Mouse (Mus musculus) hindbrain, embryonic 11.5 days (tissue): ENCODE data around the gene Rnf215. TPM values are rescaled to one million over a fixed set of nuclear protein-coding genes. Genes with fewer than 3 reads are reported as not detected.

Experiments
- ATAC-seq: fragments of 200-750 bp; cut with Nextera tagmentation; 2 replicates; pipeline ENCODE4 v1.8.0; 2017; ENCODE audit warnings: mild to moderate bottlenecking, moderate TSS enrichment, moderate library complexity; ENCODE audit not compliant: low FRiP score
- DNase-seq: peaks from one replicate; pipeline ENCODE4 v3.0.0-alpha.2; 2015; ENCODE audit warnings: low spot score
- H3K27ac ChIP-seq: fragments of 300-500 bp; sonication (generic); 2 replicates; pipeline ENCODE4 v1.5.1; 2014; ENCODE audit warnings: mild to moderate bottlenecking, low read depth, low read length
- H3K27me3 ChIP-seq: fragments of 300-500 bp; sonication (generic); 2 replicates; pipeline ENCODE4 v1.6.1; 2014; ENCODE audit warnings: mild to moderate bottlenecking, low read length, moderate library complexity, mixed read lengths; ENCODE audit not compliant: control insufficient read depth, insufficient read depth
- H3K36me3 ChIP-seq: fragments of 300-500 bp; sonication (generic); 2 replicates; pipeline ENCODE4 v1.6.1; 2014; ENCODE audit warnings: mild to moderate bottlenecking, low read length, moderate library complexity, mixed read lengths; ENCODE audit not compliant: control insufficient read depth, insufficient read depth
- H3K4me1 ChIP-seq: fragments of 300-500 bp; sonication (generic); replicated peaks from 2 replicates; pipeline ENCODE4 v1.6.1; 2014; ENCODE audit warnings: low read length, mixed read lengths; ENCODE audit not compliant: control insufficient read depth, insufficient read depth
- H3K4me2 ChIP-seq: fragments of 300-500 bp; sonication (generic); replicated peaks from 2 replicates; pipeline ENCODE4 v1.6.1; 2014; ENCODE audit warnings: mild to moderate bottlenecking, low read depth, low read length
- H3K4me3 ChIP-seq: fragments of 300-500 bp; sonication (generic); 2 replicates; pipeline ENCODE4 v1.5.1; 2014; ENCODE audit warnings: low read depth, low read length
- H3K9ac ChIP-seq: fragments of 300-500 bp; sonication (generic); 2 replicates; pipeline ENCODE4 v1.6.1; 2014; ENCODE audit warnings: low read depth, low read length
- H3K9me3 ChIP-seq: fragments of 300-500 bp; sonication (generic); 2 replicates; pipeline ENCODE4 v1.6.1; 2016; ENCODE audit warnings: low read length; ENCODE audit not compliant: control insufficient read depth
- WGBS: fragments of 180-500 bp; shearing (Covaris S2); extraction: QIAGEN DNeasy Blood & Tissue Kit; methylation state at CpG from one replicate; pipeline ENCODE4 v1.1.7; 2014; 5-methylcytosine and 5-hydroxymethylcytosine counted together
- polyA plus RNA-seq: library from polyadenylated mRNA; unstranded; fragments of >200 nt; fragmentation: Nextera tagmentation; extraction: Ambion mirVana; gene quantifications from 2 replicates; pipeline ENCODE4 v1.2.1, GENCODE M21; 2014

Gene Rnf215
- 24.8 and 31.8 TPM in 2 replicates for polyA plus RNA-seq

- Histone ChIP-seq H3K9ac (peak within 1 kb of the TSS; percentile 79), H3K27ac (peak within 1 kb of the TSS; percentile 47), H3K27me3 (no peaks in the 10 kb centered on the region), H3K4me1 (peaks cover 5% of the 10 kb centered on the region; the same call in 1 of the 2 replicates), H3K4me3 (peak within 1 kb of the TSS; percentile 64), H3K36me3 (peaks cover 3% of the 10 kb centered on the region; the same call in 1 of the 2 replicates), H3K4me2 (peak within 1 kb of the TSS; percentile 72), H3K9me3 (no peaks in the 10 kb centered on the region)
- DNase-seq: peak; percentile 94
- 2% methylated on average over 57 of the region's 66 CpGs for WGBS
- peak; percentile 93 for ATAC-seq
Observed at GRCm38 (mm10) chr11:4134986-4135935, at the start of gene Rnf215. Gene Rnf215, plus strand, starts transcription at chr11:4135202.

GRCm38 (mm10) chr11:4086246-4086645, 48.8 kb upstream of the Rnf215 start:
- ATAC-seq (no peak), DNase-seq (no peak)
- Histone ChIP-seq H3K27me3 (no peaks in the 10 kb centered on the region), H3K9ac (no peak overlapping the region), H3K27ac (no peak overlapping the region), H3K4me3 (no peak overlapping the region), H3K4me2 (no peak overlapping the region), H3K4me1 (no peaks in the 10 kb centered on the region), H3K9me3 (no peaks in the 10 kb centered on the region), H3K36me3 (no peaks in the 10 kb centered on the region)
- WGBS: 61% methylated on average over 1 of the region's 1 CpGs

- Histone ChIP-seq H3K9ac (no peak overlapping the region), H3K27ac (no peak overlapping the region), H3K4me2 (no peak overlapping the region), H3K4me1 (no peaks in the 10 kb centered on the region), H3K36me3 (no peaks in the 10 kb centered on the region), H3K9me3 (no peaks in the 10 kb centered on the region), H3K27me3 (no peaks in the 10 kb centered on the region), H3K4me3 (no peak overlapping the region)
- ATAC-seq (no peak), DNase-seq (no peak)
- WGBS: 45% methylated on average over 2 of the region's 2 CpGs
Observed at GRCm38 (mm10) chr11:4087267-4087666, 47.7 kb upstream of the Rnf215 start.

GRCm38 (mm10) chr11:4093459-4094377, 41.3 kb upstream of the Rnf215 start:
- Histone ChIP-seq H3K36me3 (no peaks in the 10 kb centered on the region), H3K4me1 (peaks cover 3% of the 10 kb centered on the region; the same call in 1 of the 2 replicates), H3K27me3 (no peaks in the 10 kb centered on the region), H3K9ac (no peak overlapping the region), H3K9me3 (no peaks in the 10 kb centered on the region), H3K27ac (no peak overlapping the region), H3K4me2 (no peak overlapping the region), H3K4me3 (no peak overlapping the region)
- ATAC-seq: no peak
- whole genome bisulfite sequencing: 89% methylated on average over 18 of the region's 18 CpGs
- no peak for DNase-seq

- DNase-seq (peak; percentile 76), ATAC-seq (no peak)
- Histone ChIP-seq H3K4me2 (peak overlapping the region; percentile 68), H3K4me1 (peaks cover 3% of the 10 kb centered on the region; the same call in 1 of the 2 replicates), H3K36me3 (no peaks in the 10 kb centered on the region), H3K4me3 (peak overlapping the region; percentile 51), H3K9me3 (no peaks in the 10 kb centered on the region), H3K9ac (peak overlapping the region; percentile 56), H3K27me3 (no peaks in the 10 kb centered on the region), H3K27ac (0 out of 2 replicates have a peak overlapping the region, but pooled peaks have one; percentile 42)
- 9% methylated on average over 23 of the region's 24 CpGs for WGBS
Observed at GRCm38 (mm10) chr11:4094378-4095170, 40.4 kb upstream of the Rnf215 start.

- Histone ChIP-seq H3K9ac (peak within 1 kb of the TSS; percentile 56), H3K36me3 (no peaks in the 10 kb centered on the region), H3K27ac (peak within 1 kb of the TSS; percentile 59), H3K27me3 (no peaks in the 10 kb centered on the region), H3K4me2 (peak within 1 kb of the TSS; percentile 68), H3K9me3 (no peaks in the 10 kb centered on the region), H3K4me3 (peak within 1 kb of the TSS; percentile 51), H3K4me1 (peaks cover 3% of the 10 kb centered on the region; the same call in 1 of the 2 replicates)
- no peak for ATAC-seq
- peak; percentile 71 for DNase-seq
- WGBS: 10% methylated on average over 34 of the region's 34 CpGs
Observed at GRCm38 (mm10) chr11:4095171-4096053, 39.6 kb upstream of the Rnf215 start, which contains the start of gene Mtfp1. Gene Mtfp1, minus strand, starts transcription at chr11:4095445.

GRCm38 (mm10) chr11:4096054-4096984, 38.7 kb upstream of the Rnf215 start:
- 4% methylated on average over 45 of the region's 45 CpGs for WGBS
- DNase-seq: peak; percentile 99
- peak overlapping the region; percentile 86 for H3K9ac ChIP-seq
- peak overlapping the region; percentile 83 for H3K4me2 ChIP-seq
- H3K9me3 ChIP-seq: no peaks in the 10 kb centered on the region
- no peaks in the 10 kb centered on the region for H3K27me3 ChIP-seq
- peaks cover 3% of the 10 kb centered on the region; the same call in 1 of the 2 replicates for H3K4me1 ChIP-seq
- peak overlapping the region; percentile 46 for H3K4me3 ChIP-seq
- H3K27ac ChIP-seq: peak overlapping the region; percentile 68
- H3K36me3 ChIP-seq: no peaks in the 10 kb centered on the region
- ATAC-seq: peak; percentile 95
